Mouse (Mus musculus) spleen, adult 2 months (tissue): ENCODE data around the gene Cited4.

Experiments used
- CTCF ChIP-seq: fragments of 200-500 bp; IDR thresholded peaks from 2 replicates; pipeline ENCODE4 v1.5.1; 2011; ENCODE audit warnings: mild to moderate bottlenecking, inconsistent platforms; ENCODE audit not compliant: insufficient read depth, insufficient read length, insufficient replicate concordance; ENCODE audit errors: extremely low read depth
- POLR2A ChIP-seq: fragments of 200-500 bp; IDR thresholded peaks from 2 replicates; pipeline ENCODE4 v1.6.1; 2011; ENCODE audit warnings: low read depth, low read length, inconsistent platforms

DNA sequence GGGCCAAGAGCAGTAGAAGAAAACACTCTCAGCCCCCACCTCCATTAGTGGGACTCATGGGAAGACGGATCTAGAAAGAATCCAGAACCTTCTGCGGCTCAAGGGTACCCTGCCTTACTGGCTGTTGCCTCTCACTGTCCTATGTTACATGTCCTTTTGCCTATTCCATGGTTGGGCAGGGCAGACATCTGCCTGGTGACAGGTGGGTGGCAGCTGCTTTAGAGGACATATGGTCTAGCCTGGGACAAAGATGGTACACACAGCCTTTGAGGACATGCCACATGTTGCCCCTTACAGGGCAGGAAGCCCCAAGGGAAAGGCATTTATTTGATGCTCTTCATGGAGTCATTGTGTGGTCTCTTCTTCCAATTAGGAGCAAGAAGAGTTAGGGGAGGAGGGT, 36.1 kb downstream of the Cited4 start:
- TF ChIP-seq CTCF (no peak), POLR2A (no peak)
